ENCODE assay signal across 8 mouse cellular contexts in the genomic region with DNA sequence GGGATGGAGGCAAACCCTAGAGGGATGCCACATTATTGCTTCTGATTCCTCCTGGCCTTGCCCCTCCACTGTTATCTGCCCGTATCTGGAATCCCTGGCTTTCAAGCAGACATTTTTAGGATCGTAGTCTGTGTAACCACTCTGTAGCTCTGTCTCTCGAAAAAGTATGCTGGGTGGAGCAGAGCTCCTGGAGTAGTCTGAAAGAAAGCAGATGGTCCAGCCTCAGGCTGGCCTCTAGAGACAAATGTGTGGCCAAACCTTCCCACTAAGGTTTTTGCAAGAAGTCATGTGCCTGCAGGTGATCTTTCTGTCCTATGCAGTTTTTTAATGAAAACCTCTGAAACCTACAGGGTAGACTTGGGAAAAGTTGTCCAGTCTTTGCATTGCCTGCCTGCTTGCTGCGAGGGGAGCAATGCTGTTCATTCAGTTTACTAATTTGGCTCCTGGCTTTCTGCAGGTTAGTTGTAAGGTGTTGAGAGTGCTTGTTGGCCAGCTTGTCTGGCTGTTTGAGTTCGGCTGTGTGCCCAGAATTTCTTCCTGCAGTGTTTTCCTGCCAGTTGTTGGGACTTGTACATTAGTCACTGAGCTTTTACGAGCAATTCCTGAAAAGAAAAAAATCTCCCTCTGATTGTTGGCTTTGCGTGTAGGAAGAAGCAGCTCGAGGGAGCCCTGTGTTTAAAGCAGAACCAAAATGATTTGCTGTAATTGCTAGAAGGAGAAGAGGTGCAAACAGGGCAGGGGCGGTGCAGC. TPM values are rescaled to one million over a fixed set of nuclear protein-coding genes. Genes with fewer than 3 reads are reported as not detected.
DNase-seq lines count a peak whose midpoint lies in the region; ATAC-seq and TF ChIP-seq lines count a peak whose summit lies in the region.

No protein-coding gene starts in this region.

- H3K4me2 ChIP-seq in forebrain, embryonic 15.5 days (replicated peaks) = peak overlapping the region; percentile 83
- peak overlapping the region; percentile 78 for H3K4me2 ChIP-seq in stomach, embryonic 14.5 days (replicated peaks; ENCODE audit: low read depth, low read length)

- WGBS in forebrain, embryonic 15.5 days = 40% methylated on average over 9 of the region's 9 CpGs
- WGBS in kidney, adult 2 months = 17% methylated on average over 9 of the region's 9 CpGs
- WGBS in lung, adult 2 months = 19% methylated on average over 9 of the region's 9 CpGs
- WGBS in stomach, embryonic 14.5 days = 27% methylated on average over 9 of the region's 9 CpGs

- peak overlapping the region; percentile 95 for H3K27ac ChIP-seq in forebrain, embryonic 15.5 days (replicated peaks)
- H3K27ac ChIP-seq in kidney, adult 2 months (ENCODE audit: insufficient read depth, low read depth, low read length) = no peak overlapping the region
- peak overlapping the region; percentile 39 for H3K27ac ChIP-seq in stomach, embryonic 14.5 days (ENCODE audit: low read length)

- H3K9ac ChIP-seq in forebrain, embryonic 15.5 days (replicated peaks) = peak overlapping the region; percentile 96
- 0 out of 2 replicates have a peak overlapping the region, but pooled peaks have one; percentile 67 for H3K9ac ChIP-seq in stomach, embryonic 14.5 days (replicated peaks; ENCODE audit: low read depth, low read length)

- H3K4me3 ChIP-seq in erythroblast, embryonic 14.5 days (replicated peaks) = peak overlapping the region; percentile 84
- peak overlapping the region; percentile 99 for H3K4me3 ChIP-seq in forebrain, embryonic 15.5 days
- no peak overlapping the region for H3K4me3 ChIP-seq in kidney, adult 2 months (ENCODE audit: insufficient read depth, low read depth, low read length)
- H3K4me3 ChIP-seq in lung, adult 2 months (replicated peaks; ENCODE audit: extremely low read depth, low read depth, low read length) = no peak overlapping the region
- H3K4me3 ChIP-seq in stomach, embryonic 14.5 days (ENCODE audit: low read depth, low read length) = peak overlapping the region; percentile 74

- TF ChIP-seq POLR2A in kidney, adult 2 months (IDR thresholded peaks at IDR 0.05; ENCODE audit: low read depth, low read length) = no peak
- TF ChIP-seq POLR2A in lung, adult 2 months (IDR thresholded peaks at IDR 0.05; ENCODE audit: borderline replicate concordance, extremely low read depth, low read depth, low read length) = no peak

- no peaks in the 10 kb centered on the region for H3K36me3 ChIP-seq in erythroblast, embryonic 14.5 days (ENCODE audit: control insufficient read depth)
- no peaks in the 10 kb centered on the region for H3K36me3 ChIP-seq in forebrain, embryonic 15.5 days
- H3K36me3 ChIP-seq in kidney, adult 2 months (ENCODE audit: control insufficient read depth, insufficient read depth, low read length) = no peaks in the 10 kb centered on the region
- no peaks in the 10 kb centered on the region for H3K36me3 ChIP-seq in stomach, embryonic 14.5 days (ENCODE audit: control insufficient read depth, insufficient read depth, low read length)

- TF ChIP-seq CTCF in kidney, adult 2 months (conservative IDR thresholded peaks at IDR 0.05; ENCODE audit: insufficient read depth, insufficient read length, low read depth, low read length) = no peak
- TF ChIP-seq CTCF in lung, adult 2 months (IDR thresholded peaks at IDR 0.05; ENCODE audit: insufficient read depth, low read length) = no peak

- ATAC-seq in erythroblast, adult 5-6 weeks (replicated peaks; ENCODE audit: low FRiP score, poor library complexity, severe bottlenecking) = no peak
- ATAC-seq in forebrain, embryonic 15.5 days (replicated peaks) = no peak
- no peak for ATAC-seq in stomach, embryonic 14.5 days (ENCODE audit: insufficient number of reproducible peaks, insufficient read depth, low FRiP score, low read depth)

- peak; percentile 13 for DNase-seq in Muller cell, postnatal 12 days (ENCODE audit: inconsistent ontology term)
- peak; percentile 80 for DNase-seq in kidney, adult 2 months
- DNase-seq in lung, adult 2 months = peak; percentile 46
- no peak for DNase-seq in embryo, embryonic 11 days

- H3K4me1 ChIP-seq in erythroblast, embryonic 14.5 days (ENCODE audit: control insufficient read depth) = peaks cover 66% of the 10 kb centered on the region
- peaks cover 37% of the 10 kb centered on the region for H3K4me1 ChIP-seq in forebrain, embryonic 15.5 days
- peaks cover 8% of the 10 kb centered on the region; the same call in 1 of the 2 replicates for H3K4me1 ChIP-seq in kidney, adult 2 months (ENCODE audit: control insufficient read depth, insufficient read depth, low read length)
- peaks cover 2% of the 10 kb centered on the region; the same call in 1 of the 2 replicates for H3K4me1 ChIP-seq in lung, adult 2 months (ENCODE audit: control insufficient read depth, insufficient read depth, low read length)
- peaks cover 31% of the 10 kb centered on the region for H3K4me1 ChIP-seq in stomach, embryonic 14.5 days (ENCODE audit: control insufficient read depth, insufficient read depth, low read length)

- H3K27me3 ChIP-seq in erythroblast, embryonic 14.5 days (ENCODE audit: control insufficient read depth) = peaks cover 17% of the 10 kb centered on the region
- no peaks in the 10 kb centered on the region for H3K27me3 ChIP-seq in forebrain, embryonic 15.5 days
- H3K27me3 ChIP-seq in kidney, adult 2 months (replicated peaks; ENCODE audit: control insufficient read depth, insufficient read depth, low read length) = no peaks in the 10 kb centered on the region
- H3K27me3 ChIP-seq in stomach, embryonic 14.5 days (ENCODE audit: control insufficient read depth, insufficient read depth, low read length) = no peaks in the 10 kb centered on the region

- H3K9me3 ChIP-seq in erythroblast, embryonic 14.5 days (ENCODE audit: control insufficient read depth, low read length) = peaks cover 2% of the 10 kb centered on the region; the same call in 1 of the 2 replicates
- peaks cover under 1% of the 10 kb centered on the region; the same call in 1 of the 2 replicates for H3K9me3 ChIP-seq in forebrain, embryonic 15.5 days
- no peaks in the 10 kb centered on the region for H3K9me3 ChIP-seq in stomach, embryonic 14.5 days (ENCODE audit: control insufficient read depth, low read depth, low read length)

RNA-seq across cellular contexts. Expression of a gene that starts 1.7 kb away (rescaled TPM):
- 0.13 and 0.20 TPM in 2 replicates for polyA plus RNA-seq in erythroblast, embryonic 14.5 days (2012)
- 0.96 TPM in 1 of 2 replicates, not detected in the other for total RNA-seq in erythroblast, adult 5-6 weeks (2015; ENCODE audit: low replicate concordance)
- 0.14 and 0.60 TPM in 2 replicates for total RNA-seq in erythroblast, adult 5-6 weeks (2017; ENCODE audit: low replicate concordance)
- 8.6 and 8.8 TPM in 2 replicates for polyA plus RNA-seq in forebrain, embryonic 15.5 days (2015; fragmentation: Nextera tagmentation; extraction: Ambion mirVana)
- 1.5 and 1.8 TPM in 2 replicates for polyA plus RNA-seq in kidney, adult 2 months (2012; rRNA removed)
- 2.0 and 2.2 TPM in 2 replicates for polyA plus RNA-seq in lung, adult 2 months (2012; rRNA removed)
- 4.8 and 5.2 TPM in 2 replicates for polyA plus RNA-seq in stomach, embryonic 14.5 days (2014; fragmentation: Nextera tagmentation; extraction: Ambion mirVana)

RNA-seq across cellular contexts. Expression of a gene that starts 26.7 kb away (rescaled TPM):
- polyA plus RNA-seq in erythroblast, embryonic 14.5 days (2012) = not detected in 2 replicates
- 1.3 TPM in 1 of 2 replicates, not detected in the other for total RNA-seq in erythroblast, adult 5-6 weeks (2015; ENCODE audit: low replicate concordance)
- total RNA-seq in erythroblast, adult 5-6 weeks (2017; ENCODE audit: low replicate concordance) = 0.28 TPM in 1 of 2 replicates, not detected in the other
- polyA plus RNA-seq in forebrain, embryonic 15.5 days (2015; fragmentation: Nextera tagmentation; extraction: Ambion mirVana) = 1.7 TPM in 2 replicates
- polyA plus RNA-seq in kidney, adult 2 months (2012; rRNA removed) = 0.05 and 0.08 TPM in 2 replicates
- 0.02 and 0.07 TPM in 2 replicates for polyA plus RNA-seq in lung, adult 2 months (2012; rRNA removed)
- 0.65 and 0.69 TPM in 2 replicates for polyA plus RNA-seq in stomach, embryonic 14.5 days (2014; fragmentation: Nextera tagmentation; extraction: Ambion mirVana)

RNA-seq across cellular contexts. Expression of a gene that starts 32.6 kb away (rescaled TPM):
- polyA plus RNA-seq in erythroblast, embryonic 14.5 days (2012) = 11.7 and 11.9 TPM in 2 replicates
- 77.2 and 91.3 TPM in 2 replicates for total RNA-seq in erythroblast, adult 5-6 weeks (2015; ENCODE audit: low replicate concordance)
- 16.7 and 33.8 TPM in 2 replicates for total RNA-seq in erythroblast, adult 5-6 weeks (2017; ENCODE audit: low replicate concordance)
- polyA plus RNA-seq in forebrain, embryonic 15.5 days (2015; fragmentation: Nextera tagmentation; extraction: Ambion mirVana) = 307 and 318 TPM in 2 replicates
- 64.6 and 73.6 TPM in 2 replicates for polyA plus RNA-seq in kidney, adult 2 months (2012; rRNA removed)
- 40.4 and 51.2 TPM in 2 replicates for polyA plus RNA-seq in lung, adult 2 months (2012; rRNA removed)
- 325 and 353 TPM in 2 replicates for polyA plus RNA-seq in stomach, embryonic 14.5 days (2014; fragmentation: Nextera tagmentation; extraction: Ambion mirVana)

RNA-seq across cellular contexts. Expression of a gene that starts 40.8 kb away (rescaled TPM):
- 0.08 and 0.20 TPM in 2 replicates for polyA plus RNA-seq in erythroblast, embryonic 14.5 days (2012)
- total RNA-seq in erythroblast, adult 5-6 weeks (2015; ENCODE audit: low replicate concordance) = 6.7 TPM in 1 of 2 replicates, not detected in the other
- 2.1 TPM in 1 of 2 replicates, not detected in the other for total RNA-seq in erythroblast, adult 5-6 weeks (2017; ENCODE audit: low replicate concordance)
- 23.6 and 24.0 TPM in 2 replicates for polyA plus RNA-seq in forebrain, embryonic 15.5 days (2015; fragmentation: Nextera tagmentation; extraction: Ambion mirVana)
- 7.7 and 8.0 TPM in 2 replicates for polyA plus RNA-seq in kidney, adult 2 months (2012; rRNA removed)
- 7.0 and 8.6 TPM in 2 replicates for polyA plus RNA-seq in lung, adult 2 months (2012; rRNA removed)
- 11.7 and 11.8 TPM in 2 replicates for polyA plus RNA-seq in stomach, embryonic 14.5 days (2014; fragmentation: Nextera tagmentation; extraction: Ambion mirVana)

Comparison
In these comparisons a context has a peak if more than half of its experiments do, and no peak if none do; other contexts are left out.
1. H3K4me3 ChIP-seq: peak in erythroblast, embryonic 14.5 days (single experiment), forebrain, embryonic 15.5 days (single experiment) and stomach, embryonic 14.5 days (single experiment); none in kidney, adult 2 months (single experiment) and lung, adult 2 months (single experiment).